Mouse (Mus musculus) urinary bladder, adult 2 months (tissue): ENCODE data around the gene Caskin2. TPM values are rescaled to one million over a fixed set of nuclear protein-coding genes. Genes with fewer than 3 reads are reported as not detected.
"Not testable (repeated sequence)": the region's sequence is repeated elsewhere in the genome, so short reads cannot be mapped to it uniquely, and the experiment has no call there.

Experiments used
- DNase-seq: peaks from one replicate; pipeline ENCODE4 v3.0.0; 2022; ENCODE audit warnings: low spot score
- polyA plus RNA-seq: library from polyadenylated mRNA; depleted of rRNA; stranded (reverse); fragments of >200 nt; gene quantifications from 2 replicates; pipeline ENCODE4 v1.2.3, GENCODE M21; 2012; rRNA removed

The Caskin2 gene
- polyA plus RNA-seq = 20.6 and 25.2 TPM in 2 replicates

DNA sequence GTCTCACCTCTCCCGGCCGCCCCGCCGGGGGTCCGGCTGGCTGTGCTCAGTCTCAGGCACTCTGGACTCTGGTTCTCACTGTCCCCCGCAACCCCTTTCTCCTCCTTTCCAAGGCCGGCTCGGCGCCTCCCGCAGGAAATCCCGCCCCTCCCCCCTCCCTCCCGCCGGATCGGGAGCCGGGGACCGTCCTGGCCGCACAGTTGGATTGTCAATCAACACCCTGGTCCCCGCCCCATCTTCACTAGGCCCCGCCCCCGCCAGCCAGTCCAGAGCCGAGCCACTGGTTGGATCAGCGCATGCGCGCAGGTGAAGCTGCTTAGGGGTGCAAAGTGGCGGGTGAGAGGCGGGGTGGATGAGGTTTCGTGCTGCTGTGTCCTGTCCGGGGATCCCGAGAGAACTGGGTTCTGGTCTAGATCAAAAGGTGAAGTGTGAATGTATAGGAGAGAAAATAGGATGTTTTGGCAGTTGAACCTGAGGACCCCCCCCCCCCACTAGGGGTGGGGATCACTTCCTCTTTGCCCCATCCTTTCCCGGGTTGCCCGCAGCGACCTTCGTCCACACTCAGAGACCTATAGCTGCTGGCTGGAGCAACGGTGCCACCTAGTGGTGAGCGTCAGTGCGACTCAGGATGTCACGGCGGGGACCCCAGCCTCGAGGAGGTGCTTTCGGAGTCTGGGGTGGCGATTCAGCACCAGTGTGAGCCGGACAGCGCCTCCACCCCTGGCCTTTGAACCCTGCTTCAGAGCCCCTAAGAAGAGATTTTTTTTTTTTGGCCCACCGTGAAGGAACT is at the start of gene Caskin2:
Gene Caskin2, minus strand, starts transcription at position 133 of the 790 bp plus-strand sequence.
- DNase-seq = peak; percentile 93

DNA sequence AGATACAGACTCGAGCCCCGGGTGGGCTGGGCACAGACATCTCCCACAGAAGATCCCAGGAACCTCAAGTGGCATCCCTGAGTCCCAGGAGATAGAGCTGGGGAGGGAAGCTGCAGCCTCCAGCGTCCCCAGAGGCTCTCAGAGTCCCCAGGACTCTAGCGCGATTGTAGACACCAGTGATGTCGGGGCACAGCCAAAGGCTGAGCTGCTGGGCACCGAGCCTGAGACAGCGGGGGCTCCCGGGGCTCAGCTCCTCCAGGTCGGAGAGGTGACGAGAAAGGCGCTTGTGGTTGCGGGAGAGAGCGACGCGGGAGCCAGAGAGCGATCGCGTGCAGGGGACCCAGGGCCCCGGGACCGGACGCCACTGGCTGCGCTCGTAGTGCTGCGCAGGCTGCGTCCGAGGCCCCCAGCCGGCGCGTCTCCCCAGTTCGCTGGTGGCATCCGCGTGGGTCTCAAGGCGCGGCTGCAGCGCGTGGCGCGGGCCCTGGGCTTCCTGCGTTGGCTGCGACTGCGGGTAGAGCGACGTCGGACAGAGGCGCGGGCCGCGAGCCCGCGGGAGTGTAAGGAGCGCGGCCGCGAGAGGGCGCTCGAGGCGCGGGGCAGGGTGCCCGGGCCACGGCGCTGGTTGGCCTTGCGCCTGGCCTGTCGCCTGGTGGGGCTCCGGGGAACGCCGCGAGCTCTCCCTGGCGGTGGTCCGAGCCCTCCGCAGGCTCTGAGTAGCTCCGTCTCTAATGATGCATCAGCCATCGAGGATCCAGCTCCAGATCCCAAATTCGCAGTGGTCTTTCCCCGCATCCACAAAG is 45.9 kb upstream of the Caskin2 start:
- DNase-seq = peak; percentile 88

DNA sequence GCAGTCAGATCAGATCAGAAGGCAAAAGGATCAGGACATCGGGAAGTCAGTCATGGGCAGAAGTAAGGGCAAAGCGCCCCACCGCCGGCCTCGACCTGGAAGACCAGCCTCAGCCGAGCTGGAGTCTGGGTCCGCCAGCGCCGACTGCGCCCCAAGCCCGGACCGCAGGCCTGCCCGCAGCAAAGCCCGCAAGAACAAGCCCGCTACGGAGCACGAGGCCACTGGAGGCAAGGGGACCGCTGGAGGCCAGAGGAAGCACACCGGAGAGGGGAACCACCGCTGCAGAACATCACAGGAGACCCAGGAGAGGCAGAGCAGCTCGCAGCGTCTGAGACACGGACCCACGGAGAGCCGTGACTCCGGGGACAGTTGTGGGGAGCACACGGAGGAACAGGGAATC is 44.9 kb upstream of the Caskin2 start, which contains the start of gene Myo15b:
Gene Myo15b, plus strand, starts transcription at position 53 of the 400 bp plus-strand sequence.
- no peak for DNase-seq

DNA sequence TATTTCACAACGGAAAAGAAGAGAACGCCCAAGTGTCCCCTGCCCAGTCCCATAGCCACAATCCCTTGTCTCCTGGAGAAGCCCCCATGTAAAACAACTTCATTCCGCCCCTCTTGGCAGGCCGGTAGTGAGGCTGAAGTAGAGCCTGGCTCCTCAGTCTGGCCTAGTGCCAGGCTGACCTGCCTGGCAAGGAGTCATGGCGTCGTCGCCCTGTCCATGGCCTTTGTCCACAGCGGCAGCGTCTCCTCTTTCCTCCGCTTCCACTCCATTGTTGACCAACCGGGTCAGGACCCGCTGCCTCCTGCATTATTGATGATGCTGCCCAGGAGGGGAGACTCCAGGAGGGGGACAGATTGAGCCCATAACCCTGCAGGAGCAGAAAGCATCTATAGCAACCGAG is 44.5 kb upstream of the Caskin2 start:
- DNase-seq = no peak

DNA sequence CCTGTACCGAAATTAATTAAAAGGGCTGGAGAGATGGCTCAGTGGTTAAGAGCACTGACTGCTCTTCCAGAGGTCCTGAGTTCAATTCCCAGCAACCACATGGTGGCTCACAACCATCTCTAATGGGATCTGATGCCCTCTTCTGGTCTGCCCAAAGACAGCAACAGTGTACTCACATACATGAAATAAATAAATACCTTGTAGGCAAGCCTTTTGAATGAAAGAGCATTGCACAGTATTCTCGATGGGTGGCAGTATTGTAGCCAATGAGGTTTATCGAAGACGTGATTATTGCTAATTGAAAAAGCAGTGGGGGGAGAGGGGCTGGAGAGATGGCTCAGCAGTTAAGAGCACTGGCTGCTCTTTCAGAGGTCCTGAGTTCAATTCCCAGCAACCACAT is 43.7 kb upstream of the Caskin2 start:
- not testable (repeated sequence) for DNase-seq

DNA sequence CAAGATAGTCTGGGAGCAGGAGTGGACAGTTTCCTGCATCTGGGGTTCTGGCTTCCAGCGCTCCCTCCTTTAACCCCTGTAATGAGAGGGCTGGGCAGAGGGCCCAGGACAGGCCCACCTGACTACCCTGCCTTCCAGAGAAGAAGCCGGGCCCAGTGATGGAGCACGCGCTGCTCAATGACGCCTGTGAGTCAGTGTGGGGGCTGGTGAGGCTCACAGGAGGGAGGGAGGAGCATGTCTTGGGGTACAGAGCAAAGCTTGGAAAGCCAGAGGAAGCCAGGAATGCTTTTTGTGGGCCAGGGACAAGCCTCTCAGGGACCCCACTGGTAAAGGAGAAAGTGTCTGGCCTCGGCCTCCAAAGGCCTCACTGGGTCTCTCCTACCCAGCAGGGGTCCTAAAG is 41.2 kb upstream of the Caskin2 start:
- no peak for DNase-seq

DNA sequence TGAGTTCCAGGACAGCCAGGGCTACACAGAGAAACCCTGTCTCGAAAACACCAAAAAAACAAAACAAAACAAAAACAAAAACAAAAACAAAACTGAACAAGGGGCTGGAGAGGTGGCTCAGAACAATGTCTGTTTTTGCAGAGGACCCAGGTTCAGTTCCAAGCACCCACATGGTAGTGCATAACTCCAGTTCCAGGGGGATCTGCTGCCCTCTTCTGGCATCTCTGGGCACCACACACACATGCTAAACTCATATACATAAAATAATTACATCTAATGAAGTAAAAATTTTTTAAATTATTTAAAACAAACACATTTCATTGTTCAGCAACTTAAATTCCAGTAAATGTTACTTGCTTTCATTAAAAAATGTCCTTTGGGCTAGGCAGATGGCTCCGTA is 32.4 kb upstream of the Caskin2 start:
- no peak for DNase-seq

DNA sequence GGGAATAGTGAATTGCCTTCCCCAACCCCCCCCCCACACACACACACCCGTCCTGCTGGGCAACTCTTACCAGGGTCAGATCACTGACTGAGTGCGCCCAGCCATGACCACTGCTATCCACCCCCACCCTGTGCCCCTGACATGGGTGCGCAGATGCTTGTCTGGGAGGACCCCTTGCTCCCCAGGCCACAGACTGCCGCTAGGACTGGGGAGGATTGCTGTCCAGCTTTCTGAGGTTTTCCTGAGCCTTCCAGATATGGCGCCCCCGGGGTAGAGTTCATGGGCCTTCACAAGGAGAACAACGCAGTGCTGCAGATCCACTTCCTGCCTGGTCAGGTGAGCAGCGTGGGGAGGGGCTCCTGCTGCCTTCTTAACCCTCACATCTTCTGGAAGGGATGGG is 30.8 kb upstream of the Caskin2 start:
- no peak for DNase-seq

DNA sequence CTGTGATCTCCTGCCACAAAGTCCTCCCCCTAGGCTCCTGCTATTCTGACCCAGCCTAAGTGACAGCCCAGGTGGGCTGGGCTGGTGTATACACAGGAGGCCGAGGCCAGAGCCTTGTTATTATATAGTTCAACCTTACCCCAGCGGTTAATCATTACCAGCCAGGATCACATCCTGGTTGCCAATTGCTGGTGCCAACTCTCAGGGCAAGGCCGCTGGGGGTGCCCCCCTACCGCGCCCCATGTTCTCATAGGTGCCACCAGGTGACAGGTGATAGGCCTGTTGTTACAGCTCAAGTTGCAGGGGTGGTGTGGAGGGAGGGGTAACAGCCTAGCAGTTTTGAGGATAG is 30.4 kb upstream of the Caskin2 start:
- no peak for DNase-seq

DNA sequence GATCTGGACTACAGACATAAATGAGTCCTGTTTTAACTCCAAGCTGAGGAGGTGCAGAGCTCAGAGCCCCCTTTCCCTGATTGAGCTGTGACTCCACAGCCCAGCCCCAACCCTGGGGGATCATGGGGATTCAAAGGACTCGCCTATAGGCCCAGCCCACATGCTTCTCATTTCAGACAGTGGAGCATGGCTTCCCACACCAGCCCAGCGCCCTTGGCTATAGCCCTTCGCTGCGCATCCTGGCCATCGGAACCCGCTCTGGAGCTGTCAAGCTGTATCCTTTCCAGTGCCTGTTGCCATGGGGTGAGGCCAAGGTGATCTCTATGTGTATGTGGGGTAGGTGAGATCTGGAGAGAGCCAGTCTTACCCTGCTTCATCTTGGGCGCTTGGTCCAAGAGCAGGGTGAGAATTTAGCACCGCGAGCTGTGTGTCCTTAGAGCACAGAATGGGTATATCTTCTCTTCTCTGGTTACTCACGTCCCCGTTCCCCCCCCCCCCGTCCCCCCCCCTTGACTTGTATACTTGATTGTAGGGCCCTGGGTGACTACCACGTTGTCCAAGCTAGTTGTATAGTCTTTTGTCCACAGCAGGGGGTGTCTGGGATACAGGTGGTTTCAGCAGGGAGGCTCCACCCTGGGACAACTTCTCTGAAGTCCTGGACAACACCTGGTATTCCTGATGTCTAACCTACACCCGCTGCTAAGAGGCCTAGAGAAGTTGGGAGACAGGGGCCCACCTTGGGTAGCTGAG is 29.9 kb upstream of the Caskin2 start:
- DNase-seq = no peak

DNA sequence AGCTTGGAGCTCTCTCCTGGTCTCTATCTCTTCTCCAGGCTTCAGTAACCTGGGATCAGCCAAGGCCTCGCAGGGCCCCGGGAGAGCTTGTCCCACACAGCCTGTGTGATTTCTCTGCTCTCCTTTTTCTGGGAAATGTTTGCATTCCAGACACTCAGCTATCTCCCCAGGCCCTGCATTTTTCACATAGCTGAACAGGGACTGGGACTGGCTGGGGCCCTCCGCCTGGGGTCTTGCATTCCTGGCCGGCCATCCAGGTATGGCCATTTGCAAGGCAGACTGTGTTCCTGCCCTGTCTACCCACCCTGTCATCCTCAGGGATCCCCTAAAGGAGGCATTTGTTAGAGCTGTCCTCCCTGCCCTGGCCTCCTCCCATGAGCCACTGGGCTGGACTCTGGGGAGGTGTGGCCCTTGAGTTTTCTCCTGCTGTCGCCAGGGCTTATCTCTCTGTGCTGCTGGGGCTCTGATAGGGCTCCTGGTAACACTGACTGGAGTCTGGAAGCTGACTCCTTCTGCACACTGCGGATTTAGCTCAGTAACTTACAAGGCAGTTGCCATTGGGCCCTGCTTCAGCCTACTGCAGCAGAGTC is 28.6 kb upstream of the Caskin2 start:
- DNase-seq = no peak

DNA sequence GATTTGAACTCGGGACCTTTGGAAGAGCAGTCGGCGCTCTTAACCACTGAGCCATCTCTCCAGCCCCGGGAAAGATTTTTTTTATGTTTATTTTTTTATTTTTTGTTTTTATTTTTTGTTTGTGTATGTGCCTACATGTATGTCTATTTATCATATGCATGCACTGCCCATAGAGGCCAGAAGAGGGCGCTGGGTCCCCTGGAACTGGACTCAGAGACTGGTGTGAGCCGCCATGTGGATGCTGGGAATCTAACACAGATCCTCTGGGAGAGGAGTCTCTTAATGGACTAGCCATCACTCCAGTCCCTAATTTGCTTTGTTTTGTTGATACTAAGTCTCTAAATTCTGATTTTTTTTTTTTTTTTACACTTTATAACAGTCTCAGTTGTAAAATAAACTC is 27.6 kb upstream of the Caskin2 start:
- no peak for DNase-seq

DNA sequence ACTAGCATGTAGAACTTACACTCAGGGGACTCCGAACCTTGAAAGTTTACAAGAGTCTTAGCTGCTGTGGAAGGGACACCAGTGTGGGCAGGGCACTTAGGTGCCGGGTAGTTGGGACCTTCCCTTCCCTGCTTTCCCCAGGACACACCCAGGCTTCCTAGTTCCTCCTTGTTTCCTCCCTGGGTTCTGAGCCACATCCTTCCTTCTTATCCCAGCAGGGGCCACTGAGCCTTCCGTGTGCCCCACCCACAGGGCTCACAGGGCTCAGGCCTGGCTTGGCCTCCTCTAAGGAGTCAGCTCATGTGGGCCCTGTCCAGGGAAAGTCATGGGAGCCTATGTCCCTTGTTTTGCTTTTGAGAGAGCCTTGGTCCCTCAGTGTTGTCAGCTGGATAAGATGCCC is 26.3 kb upstream of the Caskin2 start:
- DNase-seq = no peak

DNA sequence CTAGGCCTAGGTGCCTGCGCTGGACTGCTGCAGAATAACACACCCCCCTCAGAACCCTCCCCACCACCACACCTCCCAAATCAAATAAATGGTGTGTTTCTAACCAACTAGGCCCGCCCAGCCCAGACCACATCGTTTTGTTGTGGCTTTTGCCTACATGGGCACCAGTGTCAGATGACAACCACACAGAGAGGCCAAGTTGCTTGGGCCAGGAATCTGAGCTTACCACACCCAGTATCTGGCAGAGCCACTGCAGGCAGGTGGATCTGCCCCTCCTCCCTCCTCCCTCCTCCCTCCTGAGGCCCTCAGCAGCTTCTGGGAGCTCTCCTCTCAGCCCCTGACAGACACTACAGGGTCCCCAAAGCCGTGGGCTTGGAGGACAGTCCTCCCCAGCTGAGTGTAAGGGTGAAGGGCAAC is 25.5 kb upstream of the Caskin2 start:
- DNase-seq = no peak

DNA sequence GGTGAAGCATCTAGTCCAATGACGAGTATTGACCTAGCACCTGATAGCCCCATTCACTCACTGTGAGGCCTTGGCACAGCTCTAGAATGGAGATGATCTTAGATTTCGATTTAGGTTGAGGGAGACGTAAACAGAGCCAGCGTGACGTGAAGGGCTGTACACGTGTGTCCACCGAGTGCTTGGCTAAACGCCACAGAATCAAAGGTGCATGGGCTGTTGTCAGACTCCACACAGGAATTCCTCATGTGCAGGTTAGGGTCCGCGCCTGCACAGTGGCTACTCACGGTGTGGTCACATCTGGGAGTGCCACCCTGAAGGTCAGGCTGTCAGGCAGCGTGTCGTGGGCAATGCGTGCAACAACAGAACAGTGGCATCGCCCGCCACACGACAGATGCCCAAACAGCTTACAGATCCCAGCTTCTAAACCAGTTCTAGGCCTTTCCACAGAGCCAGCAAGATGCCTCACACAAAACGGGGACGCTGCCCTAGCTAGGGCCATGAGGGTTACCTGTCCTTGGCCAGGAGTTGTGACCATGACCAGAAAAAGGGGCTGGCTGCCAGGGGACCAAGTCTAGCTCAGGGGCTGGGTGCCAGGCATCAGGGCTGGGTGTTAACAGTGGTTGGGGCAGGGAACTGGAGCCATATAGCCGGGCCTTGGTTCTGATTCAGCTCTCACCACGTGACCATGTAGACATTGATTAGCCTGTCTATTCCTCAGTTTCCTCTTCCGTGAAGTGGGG is 24.3 kb upstream of the Caskin2 start:
- DNase-seq = no peak

DNA sequence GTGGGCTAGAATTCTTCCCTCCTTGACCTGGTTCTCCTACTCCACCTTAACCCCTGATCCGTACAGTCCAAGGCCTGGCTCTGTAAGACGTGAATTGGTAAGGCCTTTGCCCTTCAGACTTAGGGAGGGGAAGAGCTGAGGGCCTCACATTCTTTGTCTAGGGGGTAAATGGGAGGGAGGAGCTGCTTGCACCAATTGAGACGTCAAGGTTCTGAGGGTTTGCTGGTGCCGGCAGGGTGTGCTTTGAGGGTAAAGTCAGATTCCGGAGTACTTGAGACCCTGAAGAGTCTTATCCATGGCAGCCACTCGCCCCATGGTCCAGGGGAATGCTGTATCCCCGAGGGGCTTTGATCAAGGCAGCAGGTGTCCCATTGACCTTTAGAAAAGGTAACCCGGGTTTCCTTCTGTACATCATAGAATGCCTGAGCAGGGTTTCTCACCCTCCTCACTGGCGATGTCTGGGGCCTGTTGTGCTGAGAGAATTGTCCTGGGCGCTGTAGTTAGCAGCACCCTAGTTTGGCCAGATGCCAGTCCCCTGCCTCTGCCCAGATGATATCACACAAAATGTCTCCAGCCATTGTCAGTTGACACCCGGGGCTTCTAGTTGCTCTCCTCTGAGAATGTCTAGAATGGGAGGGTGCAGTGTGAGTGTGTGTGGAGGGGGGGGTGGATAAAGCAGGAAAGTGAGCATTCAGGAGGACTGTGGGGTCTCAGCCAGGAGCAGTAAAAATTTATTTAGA is 23.4 kb upstream of the Caskin2 start:
- no peak for DNase-seq

DNA sequence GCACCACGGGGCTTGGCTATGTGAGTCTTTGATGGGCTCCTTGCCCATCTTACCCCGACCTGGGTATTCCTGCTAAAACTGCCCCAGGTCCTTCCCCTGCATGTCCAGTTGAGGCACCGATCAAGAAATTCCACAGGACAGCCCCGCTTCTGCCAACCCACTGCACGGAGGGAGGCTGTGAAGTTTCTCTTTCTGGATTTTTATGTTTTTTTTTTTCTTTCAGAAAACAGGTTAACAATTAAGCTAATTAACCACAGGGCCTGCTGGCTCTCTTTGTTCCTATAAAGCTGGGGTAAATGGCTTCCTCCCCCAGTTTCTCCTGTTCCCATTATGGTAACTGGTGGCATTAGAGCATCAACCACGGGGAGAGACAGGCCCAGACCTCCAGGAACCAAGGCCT is 20.6 kb upstream of the Caskin2 start:
- no peak for DNase-seq

DNA sequence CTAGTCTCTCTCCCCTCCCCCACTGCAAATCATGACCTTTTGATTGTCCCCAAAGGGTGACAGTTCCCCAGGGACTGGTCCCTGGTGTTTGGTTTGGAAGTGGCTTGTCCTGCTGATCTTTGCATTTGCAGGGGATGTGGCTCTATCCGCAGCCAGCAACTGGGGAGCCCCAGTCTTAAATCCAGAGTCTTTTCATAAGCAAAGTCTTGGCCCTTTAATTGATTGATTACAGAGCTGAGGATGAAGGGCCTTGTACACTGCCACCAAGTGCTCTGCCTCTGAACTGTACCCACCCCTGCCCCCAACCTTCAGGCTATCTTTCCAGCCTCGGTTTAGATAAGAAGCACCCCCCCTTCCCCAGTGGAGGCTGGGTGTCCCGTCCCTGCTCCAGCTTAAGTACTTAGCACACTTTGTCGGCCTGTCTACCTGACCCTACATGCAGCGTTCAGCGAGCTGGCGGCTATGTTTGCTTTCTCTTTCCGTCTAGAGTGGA is 19.6 kb upstream of the Caskin2 start:
- no peak for DNase-seq

DNA sequence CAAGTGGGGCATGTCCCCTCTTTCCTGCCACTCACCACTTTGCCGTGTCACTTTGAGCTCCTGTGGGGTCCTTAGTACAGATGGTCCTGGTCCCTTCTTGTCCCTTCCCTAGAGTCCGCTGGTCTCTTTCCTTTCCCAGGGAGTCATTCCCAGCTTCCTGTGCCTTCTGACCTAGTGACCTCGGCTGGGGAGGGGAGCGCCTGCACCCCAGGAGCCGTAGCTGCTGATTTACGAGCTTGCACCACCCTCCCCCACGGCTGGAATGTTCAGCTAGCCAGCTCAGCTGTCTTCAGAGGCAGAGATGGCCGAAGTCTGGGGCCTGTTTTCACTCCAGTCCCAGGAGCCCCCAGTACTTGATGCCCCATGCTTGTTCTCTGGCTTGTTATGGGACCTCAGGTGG is 19.1 kb upstream of the Caskin2 start:
- no peak for DNase-seq

DNA sequence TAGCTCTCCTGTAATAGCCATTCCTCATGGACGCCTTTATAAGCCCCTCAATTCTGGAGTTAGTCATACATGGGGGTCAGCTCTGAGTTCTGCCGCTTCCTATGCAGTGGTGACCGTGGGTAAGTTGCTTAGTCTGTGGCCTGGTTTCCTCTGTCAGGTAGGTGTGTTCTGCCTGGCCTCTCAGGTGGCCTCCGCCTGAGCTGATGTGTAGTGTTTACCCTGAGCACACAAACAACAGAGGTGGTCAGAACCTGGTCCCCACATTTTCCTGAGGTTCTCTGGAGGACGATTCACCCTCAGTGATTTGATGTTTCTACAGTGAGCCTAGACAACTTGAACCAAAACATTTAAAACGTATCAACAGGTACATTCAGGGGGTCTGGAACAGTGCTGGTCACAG is 18.6 kb upstream of the Caskin2 start:
- DNase-seq = no peak
